Mouse (Mus musculus) heart, embryonic 12.5 days (tissue): ENCODE measurements around the gene Ppie. TPM values are rescaled to one million over a fixed set of nuclear protein-coding genes. Genes with fewer than 3 reads are reported as not detected.

Experiments
- ATAC-seq: fragments of 200-750 bp; cut with Nextera tagmentation; 2 replicates; pipeline ENCODE4 v1.8.0; 2017; ENCODE audit warnings: moderate TSS enrichment, moderate library complexity; ENCODE audit not compliant: insufficient number of reproducible peaks, low FRiP score
- H3K27ac ChIP-seq: fragments of 300-500 bp; sonication (generic); 2 replicates; pipeline ENCODE4 v1.5.1; 2016; ENCODE audit warnings: mild to moderate bottlenecking, moderate library complexity; ENCODE audit not compliant: poor library complexity, severe bottlenecking
- H3K27me3 ChIP-seq: fragments of 300-500 bp; sonication (generic); replicated peaks from 2 replicates; pipeline ENCODE4 v1.6.1; 2016; ENCODE audit warnings: mild to moderate bottlenecking, moderate library complexity
- H3K36me3 ChIP-seq: fragments of 300-500 bp; sonication (generic); 2 replicates; pipeline ENCODE4 v1.6.1; 2016; ENCODE audit warnings: mild to moderate bottlenecking, moderate library complexity
- H3K4me1 ChIP-seq: fragments of 300-500 bp; sonication (generic); replicated peaks from 2 replicates; pipeline ENCODE4 v1.6.1; 2016; ENCODE audit warnings: mild to moderate bottlenecking
- H3K4me2 ChIP-seq: fragments of 300-500 bp; sonication (generic); 2 replicates; pipeline ENCODE4 v1.6.1; 2016; ENCODE audit warnings: mild to moderate bottlenecking, moderate library complexity
- H3K4me3 ChIP-seq: fragments of 300-500 bp; sonication (generic); 2 replicates; pipeline ENCODE4 v1.5.1; 2016; ENCODE audit warnings: mild to moderate bottlenecking
- H3K9ac ChIP-seq: fragments of 300-500 bp; sonication (generic); 2 replicates; pipeline ENCODE4 v1.6.1; 2016; ENCODE audit warnings: mild to moderate bottlenecking, moderate library complexity
- H3K9me3 ChIP-seq: fragments of 300-500 bp; sonication (generic); replicated peaks from 2 replicates; pipeline ENCODE4 v1.6.1; 2016; ENCODE audit warnings: mild to moderate bottlenecking, moderate library complexity
- WGBS: fragments of 180-500 bp; shearing (Covaris S2); methylation state at CpG from one replicate; pipeline ENCODE4 v1.1.7; 2016; 5-methylcytosine and 5-hydroxymethylcytosine counted together
- polyA plus RNA-seq: library from polyadenylated mRNA; unstranded; fragments of >200 nt; fragmentation: Nextera tagmentation; extraction: Ambion mirVana; gene quantifications from 2 replicates; pipeline ENCODE4 v1.2.1, GENCODE M21; 2016

Ppie gene
- polyA plus RNA-seq, 1 experiment from 2014 or later, result 54.0 TPM

GRCm38 (mm10) chr4:123093064-123093776 is 46.5 kb downstream of the Ppie start:
- Histone ChIP-seq H3K27ac (no peak overlapping the region), H3K27me3 (0 out of 2 replicates have a peak, but pooled peaks cover 4% of the 10 kb centered on the region), H3K4me2 (peak overlapping the region; percentile 54), H3K9me3 (no peaks in the 10 kb centered on the region), H3K4me3 (peak overlapping the region; percentile 18), H3K9ac (no peak overlapping the region), H3K36me3 (no peaks in the 10 kb centered on the region), H3K4me1 (peaks cover 10% of the 10 kb centered on the region; the same call in 1 of the 2 replicates)
- peak; percentile 64; the same call in 1 of the 2 replicates for ATAC-seq
- 28% methylated on average over 17 of the region's 17 CpGs for WGBS

- WGBS, result 58% methylated on average over 5 of the region's 5 CpGs
These were observed 47.1 kb downstream of the Ppie start for GRCm38 (mm10) chr4:123092621-123093020.

GRCm38 (mm10) chr4:123086381-123086780 is 53.4 kb downstream of the Ppie start:
- 85% methylated on average over 4 of the region's 4 CpGs for WGBS
- Histone ChIP-seq H3K27me3 (peaks cover 17% of the 10 kb centered on the region), H3K9me3 (no peaks in the 10 kb centered on the region), H3K4me1 (no peaks in the 10 kb centered on the region), H3K9ac (no peak overlapping the region), H3K4me3 (no peak overlapping the region), H3K36me3 (no peaks in the 10 kb centered on the region), H3K4me2 (no peak overlapping the region), H3K27ac (no peak overlapping the region)
- no peak for ATAC-seq

More at GRCm38 (mm10) chr4:123092621-123093020, 47.1 kb downstream of the Ppie start:
- Histone ChIP-seq H3K27ac (no peak overlapping the region), H3K9ac (no peak overlapping the region), H3K36me3 (no peaks in the 10 kb centered on the region), H3K4me3 (no peak overlapping the region), H3K4me1 (peaks cover 10% of the 10 kb centered on the region; the same call in 1 of the 2 replicates), H3K9me3 (no peaks in the 10 kb centered on the region), H3K27me3 (0 out of 2 replicates have a peak, but pooled peaks cover 4% of the 10 kb centered on the region), H3K4me2 (no peak overlapping the region)
- ATAC-seq, result no peak

GRCm38 (mm10) chr4:123085290-123085689 is 54.5 kb downstream of the Ppie start:
- H3K4me2 ChIP-seq, result no peak overlapping the region
- H3K4me3 ChIP-seq, result no peak overlapping the region
- WGBS, result 72% methylated on average over 2 of the region's 2 CpGs
- no peaks in the 10 kb centered on the region for H3K36me3 ChIP-seq
- H3K27ac ChIP-seq, result no peak overlapping the region
- no peak for ATAC-seq
- H3K9me3 ChIP-seq, result no peaks in the 10 kb centered on the region
- H3K27me3 ChIP-seq, result peaks cover 24% of the 10 kb centered on the region
- no peak overlapping the region for H3K9ac ChIP-seq
- H3K4me1 ChIP-seq, result no peaks in the 10 kb centered on the region

GRCm38 (mm10) chr4:123083323-123083902 is 56.3 kb downstream of the Ppie start:
- peaks cover 31% of the 10 kb centered on the region for H3K27me3 ChIP-seq
- H3K36me3 ChIP-seq, result no peaks in the 10 kb centered on the region
- H3K9ac ChIP-seq, result no peak overlapping the region
- no peak overlapping the region for H3K27ac ChIP-seq
- no peak for ATAC-seq
- H3K9me3 ChIP-seq, result no peaks in the 10 kb centered on the region
- H3K4me1 ChIP-seq, result no peaks in the 10 kb centered on the region
- 60% methylated on average over 13 of the region's 13 CpGs for WGBS
- no peak overlapping the region for H3K4me3 ChIP-seq
- H3K4me2 ChIP-seq, result no peak overlapping the region

- no peak overlapping the region for H3K4me2 ChIP-seq
- H3K27ac ChIP-seq, result no peak overlapping the region
- no peaks in the 10 kb centered on the region for H3K9me3 ChIP-seq
- H3K36me3 ChIP-seq, result no peaks in the 10 kb centered on the region
- H3K4me3 ChIP-seq, result no peak overlapping the region
- H3K9ac ChIP-seq, result no peak overlapping the region
- 0 out of 2 replicates have a peak, but pooled peaks have one; percentile 38 for ATAC-seq
- WGBS, result 69% methylated on average over 20 of the region's 20 CpGs
- H3K27me3 ChIP-seq, result peaks cover 31% of the 10 kb centered on the region
- H3K4me1 ChIP-seq, result no peaks in the 10 kb centered on the region
These were observed 57.2 kb downstream of the Ppie start for GRCm38 (mm10) chr4:123082283-123083163.

GRCm38 (mm10) chr4:123080791-123081190 is 59.0 kb downstream of the Ppie start:
- Histone ChIP-seq H3K9ac (no peak overlapping the region), H3K27ac (no peak overlapping the region), H3K4me1 (no peaks in the 10 kb centered on the region), H3K27me3 (peaks cover 31% of the 10 kb centered on the region), H3K4me2 (no peak overlapping the region), H3K36me3 (no peaks in the 10 kb centered on the region), H3K9me3 (0 out of 2 replicates have a peak, but pooled peaks cover 3% of the 10 kb centered on the region), H3K4me3 (no peak overlapping the region)
- ATAC-seq, result no peak
- WGBS, result 58% methylated on average over 13 of the region's 13 CpGs

GRCm38 (mm10) chr4:123078231-123078630 is 61.5 kb downstream of the Ppie start:
- no peak overlapping the region for H3K9ac ChIP-seq
- H3K27me3 ChIP-seq, result peaks cover 34% of the 10 kb centered on the region
- H3K4me3 ChIP-seq, result no peak overlapping the region
- H3K27ac ChIP-seq, result no peak overlapping the region
- WGBS, result 63% methylated on average over 4 of the region's 4 CpGs
- no peaks in the 10 kb centered on the region for H3K4me1 ChIP-seq
- no peak overlapping the region for H3K4me2 ChIP-seq
- H3K36me3 ChIP-seq, result no peaks in the 10 kb centered on the region
- ATAC-seq, result no peak
- H3K9me3 ChIP-seq, result 0 out of 2 replicates have a peak, but pooled peaks cover 3% of the 10 kb centered on the region

Other genes starting within 250 kb of the Ppie start
- 1.1 and 1.8 TPM in 2 replicates for gene Mfsd2a, start 178.8 kb downstream of the Ppie start, polyA plus RNA-seq
- gene Mycl, start 144.3 kb downstream of the Ppie start, polyA plus RNA-seq, result 0.74 and 1.2 TPM in 2 replicates
- 13.4 and 14.3 TPM in 2 replicates for gene Trit1, start 123.4 kb downstream of the Ppie start, polyA plus RNA-seq
- 0.17 TPM in 1 of 2 replicates, not detected in the other for gene Bmp8b, start 34.8 kb downstream of the Ppie start, polyA plus RNA-seq
- not detected in 2 replicates for gene Oxct2b, start 23.7 kb downstream of the Ppie start, polyA plus RNA-seq
- 1.6 TPM in 2 replicates for gene Hpcal4, start 43.3 kb upstream of the Ppie start, polyA plus RNA-seq
- gene Nt5c1a, start 61.6 kb upstream of the Ppie start, polyA plus RNA-seq, result 0.92 TPM in 2 replicates
- gene Heyl, start 93.6 kb upstream of the Ppie start, polyA plus RNA-seq, result 6.8 and 7.3 TPM in 2 replicates
- gene Pabpc4, start 122.4 kb upstream of the Ppie start, polyA plus RNA-seq, result 62.7 and 63.0 TPM in 2 replicates
- gene Oxct2a, start 183.7 kb upstream of the Ppie start, polyA plus RNA-seq, result not detected in 2 replicates
- gene Bmp8a, start 203.3 kb upstream of the Ppie start, polyA plus RNA-seq, result 0.14 and 0.31 TPM in 2 replicates